Mouse (Mus musculus): Measurements from ENCODE around the gene Filip1.

DNA sequence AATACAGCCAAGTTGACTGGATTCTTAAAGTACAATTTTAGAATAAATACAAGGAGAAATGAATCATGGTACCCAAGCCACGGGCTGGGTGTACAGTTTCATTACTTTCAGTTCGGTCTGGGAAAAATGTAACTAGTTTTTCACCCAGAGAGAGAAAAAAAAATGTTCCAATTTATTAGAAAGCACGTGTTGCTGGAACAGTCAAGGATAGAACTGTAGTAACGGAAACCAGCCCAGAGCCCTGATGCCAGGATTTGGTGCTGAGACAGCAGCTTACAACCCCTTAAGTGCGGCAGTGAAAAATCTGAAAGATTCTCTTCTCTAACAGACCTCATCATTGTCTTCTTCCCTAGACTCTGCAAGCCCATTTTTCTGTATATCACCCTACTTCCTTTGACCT lies 118.0 kb downstream of the Filip1 start:
- no peak for TF ChIP-seq CTCF (IDR thresholded peaks at IDR 0.05; ENCODE audit: extremely low read depth, insufficient read depth, low read length)
- no peak for TF ChIP-seq POLR2A (IDR thresholded peaks at IDR 0.05; ENCODE audit: extremely low read depth, insufficient read depth, low read length)
